Mouse (Mus musculus) c-Kit-positive CD71-positive TER-119-negative erythroid progenitor cells, embryonic 14.5 days (primary cell): ENCODE data around the gene Fam98a.
A peak's percentile ranks its signal among the peaks of the same experiment; 100 is the strongest.

Source experiments
- DNase-seq: peaks from one replicate; pipeline ENCODE4 v3.0.0-alpha.2; 2013; ENCODE audit warnings: low read depth

Fam98a gene

DNA sequence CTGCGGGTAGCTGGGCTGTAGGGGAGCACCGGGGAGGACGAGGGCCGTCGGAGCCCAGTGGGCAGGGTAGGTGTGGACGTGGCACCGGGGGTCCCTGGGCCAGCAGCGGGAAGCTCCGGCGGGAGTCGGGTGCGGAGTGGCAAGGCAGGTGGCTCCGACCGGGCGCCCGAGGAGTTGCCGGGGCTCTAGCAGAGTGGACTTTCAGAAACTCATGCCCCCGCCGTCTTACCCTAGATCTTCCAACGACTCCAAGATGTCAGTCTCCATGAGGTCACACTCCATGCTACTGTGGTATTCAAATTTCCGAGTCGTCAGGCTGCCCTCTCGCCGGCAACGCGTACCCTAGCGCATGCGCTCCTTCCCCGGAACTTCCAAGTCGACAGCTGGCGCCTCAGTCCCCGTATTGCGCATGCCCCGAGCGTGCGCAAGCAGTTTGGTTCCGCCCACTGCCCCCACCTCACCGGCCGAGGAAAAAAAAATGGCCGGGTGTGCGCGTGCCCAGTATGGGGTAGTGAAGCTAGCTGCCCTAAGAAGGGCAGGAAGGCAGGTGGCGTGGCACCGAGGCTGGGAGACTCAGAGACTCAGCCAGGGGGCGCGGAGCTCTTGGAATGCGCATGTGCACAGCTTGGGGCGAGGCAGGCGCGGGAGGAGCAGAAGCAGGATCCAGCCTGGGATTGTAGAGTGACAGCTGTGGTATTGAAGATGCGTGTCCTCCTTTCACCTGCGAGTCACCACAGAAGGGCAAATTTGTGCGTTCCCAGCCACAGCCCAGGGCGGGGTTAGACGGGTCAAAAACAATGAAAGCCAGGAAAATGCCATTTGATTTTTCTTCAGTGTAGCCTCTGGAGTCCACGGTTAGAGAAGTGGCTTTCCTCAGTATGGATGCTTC, at the start of gene Fam98a:
Gene Fam98a (minus strand): TSS at position 435 of the 889 bp plus-strand sequence.
- DNase-seq = peak; percentile 96

DNA sequence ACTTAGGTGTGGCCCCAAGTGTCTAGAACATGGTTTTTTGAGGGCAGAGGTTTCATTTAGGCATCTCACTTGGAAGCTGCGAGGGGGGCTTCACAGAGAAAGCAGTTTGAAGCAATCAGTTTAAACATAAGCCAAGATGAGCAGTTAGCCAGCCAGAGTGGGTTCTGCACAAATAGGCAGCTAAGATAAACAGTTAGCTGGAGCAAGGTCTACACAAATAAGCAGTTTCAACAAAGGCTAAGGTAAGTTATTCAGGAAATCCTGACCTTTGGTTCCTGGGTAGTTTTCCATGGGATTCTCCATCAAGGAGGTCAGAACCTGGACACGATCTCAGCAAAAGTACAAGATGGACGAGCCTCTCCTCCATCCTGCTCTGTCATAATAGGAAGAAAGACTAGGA, 46.9 kb upstream of the Fam98a start:
- no peak for DNase-seq

DNA sequence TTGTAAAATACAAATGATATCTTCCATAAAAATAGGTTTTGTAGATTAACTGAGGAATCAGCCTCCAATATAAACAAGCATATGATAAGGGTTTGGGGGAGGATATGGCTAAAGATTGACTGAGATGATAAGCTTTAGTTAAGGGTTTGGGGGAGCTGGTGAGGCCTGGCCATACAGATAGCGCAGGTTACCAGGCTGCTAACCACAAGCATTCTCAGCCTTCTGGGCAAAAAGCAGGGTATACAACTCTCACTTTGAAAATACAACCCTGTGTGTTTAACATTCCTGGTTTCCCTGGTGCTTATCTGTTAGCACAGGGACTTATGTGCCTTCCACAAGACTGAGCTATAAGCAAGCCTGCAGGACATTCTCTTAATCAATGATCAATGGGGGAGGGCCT, 31.0 kb upstream of the Fam98a start:
- no peak for DNase-seq

DNA sequence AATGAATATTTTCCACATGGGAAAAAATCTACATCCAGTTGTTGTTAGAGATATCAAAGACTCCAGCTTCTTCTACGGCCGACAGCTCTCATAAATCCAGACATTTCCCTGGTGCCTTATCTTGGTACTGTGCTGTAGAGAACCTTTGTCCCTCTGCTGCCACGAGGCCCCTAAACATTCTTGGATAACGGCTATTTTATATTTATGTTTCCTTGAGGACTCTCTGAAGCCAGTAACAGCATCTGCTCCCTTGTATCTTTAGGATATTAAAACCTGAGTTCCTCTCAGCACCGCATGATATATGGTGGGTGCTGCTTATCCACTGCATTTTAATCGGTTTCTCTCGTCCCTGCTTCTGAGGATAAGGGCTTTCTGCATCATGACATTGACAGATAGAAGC, 23.9 kb upstream of the Fam98a start:
- DNase-seq = no peak

DNA sequence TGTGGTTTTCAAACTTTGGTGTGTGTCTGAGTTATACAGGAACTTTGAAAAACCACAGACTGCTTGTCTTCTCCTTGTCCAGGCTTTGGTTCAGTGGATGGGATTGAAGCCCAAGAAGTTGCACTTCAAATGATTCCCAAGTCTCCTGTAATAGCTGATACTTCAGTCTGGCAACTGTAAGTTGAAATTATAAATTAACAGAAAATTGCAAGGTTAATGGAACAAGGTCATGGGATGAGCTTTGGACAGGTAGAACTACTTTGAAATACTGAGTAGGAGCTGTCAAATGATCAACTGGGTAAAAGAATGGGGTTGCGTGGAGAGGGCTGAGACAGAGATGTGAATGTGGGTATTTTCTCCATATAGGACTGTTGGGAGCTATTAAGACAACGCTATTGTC, 6.3 kb upstream of the Fam98a start:
- no peak for DNase-seq

DNA sequence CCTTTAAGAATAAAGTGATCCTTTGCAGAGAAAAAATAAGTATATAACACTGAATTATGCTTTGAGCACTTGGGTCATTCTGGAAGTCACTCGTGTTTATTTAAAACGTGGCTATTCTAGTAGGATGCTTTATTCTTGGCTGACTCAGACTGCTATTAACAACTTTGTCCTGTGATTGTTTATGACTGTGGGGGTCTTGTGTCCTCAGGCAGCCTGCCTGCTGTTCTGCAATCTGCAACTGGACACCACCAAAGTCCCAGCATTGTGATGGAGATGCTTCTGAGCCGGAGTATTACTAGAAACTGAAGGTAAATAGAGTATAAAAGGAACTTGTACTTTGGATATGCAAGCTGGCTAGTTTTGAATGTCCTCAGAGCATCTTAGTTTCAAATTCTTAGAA, 5.3 kb upstream of the Fam98a start:
- DNase-seq = no peak

DNA sequence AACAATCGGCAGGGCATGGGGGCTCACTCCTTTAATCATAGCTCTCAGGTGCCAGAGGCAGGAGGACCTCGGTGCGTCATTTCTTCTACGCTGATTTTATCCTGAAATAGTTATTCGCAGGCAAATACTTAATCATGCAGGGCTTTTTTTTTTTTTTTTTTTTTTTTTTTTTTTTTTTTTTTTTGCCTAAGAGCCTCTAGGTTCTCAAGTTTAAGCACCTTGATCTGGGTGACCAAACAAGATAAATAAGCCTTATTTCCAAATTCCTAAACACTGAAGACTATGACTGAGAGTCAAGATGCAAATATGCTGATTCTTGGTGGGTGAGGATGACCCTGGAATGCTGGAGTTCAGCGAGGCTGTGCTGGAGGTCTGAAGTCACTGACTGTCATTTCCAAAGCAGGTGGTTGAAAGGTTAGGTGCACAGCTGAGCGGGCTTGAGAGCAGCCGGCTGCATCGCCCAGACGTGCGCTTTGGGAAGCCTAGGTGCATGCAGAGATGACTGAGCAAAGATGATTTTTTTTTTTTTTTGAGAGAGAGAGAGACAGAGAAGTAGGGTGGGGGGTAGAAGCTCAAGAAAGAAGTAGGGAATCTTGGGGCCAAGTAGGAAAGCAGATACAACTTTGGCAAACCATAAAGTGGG, 854 bp downstream of the Fam98a start:
- no peak for DNase-seq

DNA sequence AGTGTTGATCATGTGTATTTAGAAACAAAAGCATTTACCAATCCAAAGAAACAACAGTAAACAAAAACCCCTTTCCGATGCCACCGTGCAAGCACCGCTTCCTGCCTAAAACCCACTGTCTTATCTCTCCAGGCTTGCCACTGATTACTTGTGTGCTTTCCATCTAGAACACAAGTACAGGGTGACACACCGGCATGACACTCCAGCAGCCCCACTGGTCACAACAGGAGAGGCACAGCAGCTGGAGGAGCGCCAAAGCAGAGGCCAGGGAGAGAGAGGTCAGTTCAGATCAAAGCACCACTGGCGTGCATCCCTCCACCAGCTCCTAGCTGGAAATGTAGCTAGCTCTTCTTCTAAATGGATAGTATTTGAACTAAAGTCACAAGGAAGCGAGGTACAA, 7.5 kb downstream of the Fam98a start:
- DNase-seq = no peak

DNA sequence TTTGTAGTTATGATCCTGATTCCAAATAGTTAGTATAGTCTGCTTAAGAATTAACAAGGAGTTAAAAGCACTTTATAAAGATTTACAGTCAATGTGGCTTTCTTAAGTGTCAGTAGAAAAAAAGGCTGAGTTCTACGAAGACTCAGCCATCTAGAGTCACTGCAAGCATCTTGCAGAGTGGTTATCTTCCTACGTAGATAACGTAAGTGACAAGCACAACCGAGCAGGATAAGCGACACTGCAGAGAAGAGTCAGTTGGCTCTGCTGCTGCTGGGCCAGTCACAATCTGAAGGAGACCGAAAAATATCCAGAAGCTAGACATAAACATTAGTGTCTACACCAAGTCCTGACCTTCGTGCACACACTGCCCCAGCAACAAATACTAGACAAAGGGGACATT, 8.3 kb downstream of the Fam98a start:
- peak; percentile 32 for DNase-seq

DNA sequence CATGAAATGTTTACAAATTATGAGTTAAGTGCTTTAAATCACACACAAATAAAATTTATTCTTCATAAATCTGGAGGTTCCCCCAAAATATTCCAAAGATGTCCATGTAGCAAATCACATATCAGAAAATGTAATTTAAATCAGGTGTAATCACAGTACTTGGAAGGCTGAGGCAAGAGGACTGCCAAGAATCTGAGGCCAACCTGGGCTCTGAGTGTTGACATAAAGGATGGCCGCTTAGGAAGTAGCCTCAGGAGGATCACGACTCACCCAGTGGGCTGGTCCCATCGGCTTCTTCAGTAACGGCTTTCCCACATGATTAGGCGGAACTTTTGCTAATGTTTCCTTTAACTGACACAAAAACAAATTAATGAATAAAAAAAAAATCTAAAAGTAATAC, 11.9 kb downstream of the Fam98a start:
- DNase-seq = no peak

DNA sequence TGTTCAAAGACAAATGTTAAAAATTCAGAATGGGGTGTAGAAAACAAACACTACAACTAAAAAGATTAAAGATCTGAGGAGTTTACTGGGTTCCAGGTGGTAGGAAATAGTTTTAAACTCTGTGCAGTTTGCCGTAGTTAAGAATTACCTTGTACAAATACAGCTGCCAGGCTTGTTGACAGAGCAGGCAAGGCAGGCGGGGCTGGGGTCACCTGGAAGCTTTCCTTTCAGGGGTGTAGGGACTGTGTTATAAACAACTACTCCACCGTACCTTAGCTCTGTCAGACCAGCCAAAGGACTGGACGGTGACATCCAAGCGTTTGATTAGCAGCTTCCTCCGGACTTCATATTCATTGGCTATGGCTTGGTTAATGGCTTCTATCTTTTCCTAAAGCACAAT, 12.6 kb downstream of the Fam98a start:
- DNase-seq = no peak

DNA sequence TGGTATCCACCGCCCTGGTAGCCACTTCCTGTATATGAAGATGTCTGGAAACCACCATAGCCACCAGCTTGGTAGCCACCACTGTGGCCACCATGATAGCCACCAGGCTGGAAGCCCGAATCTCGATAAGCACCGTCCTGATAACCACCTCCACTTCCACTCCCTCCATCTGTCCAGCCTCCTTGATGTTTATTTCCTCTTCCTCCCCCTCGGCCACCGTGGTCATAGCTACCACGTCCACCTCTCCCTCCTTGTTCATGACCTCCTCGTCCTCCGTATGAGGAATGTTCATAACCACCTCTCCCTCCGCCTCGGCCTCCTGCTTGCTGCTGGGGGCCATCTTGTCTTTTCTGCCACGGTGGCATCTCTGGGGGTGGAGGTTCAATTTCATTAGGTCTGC, 13.3 kb downstream of the Fam98a start:
- no peak for DNase-seq

DNA sequence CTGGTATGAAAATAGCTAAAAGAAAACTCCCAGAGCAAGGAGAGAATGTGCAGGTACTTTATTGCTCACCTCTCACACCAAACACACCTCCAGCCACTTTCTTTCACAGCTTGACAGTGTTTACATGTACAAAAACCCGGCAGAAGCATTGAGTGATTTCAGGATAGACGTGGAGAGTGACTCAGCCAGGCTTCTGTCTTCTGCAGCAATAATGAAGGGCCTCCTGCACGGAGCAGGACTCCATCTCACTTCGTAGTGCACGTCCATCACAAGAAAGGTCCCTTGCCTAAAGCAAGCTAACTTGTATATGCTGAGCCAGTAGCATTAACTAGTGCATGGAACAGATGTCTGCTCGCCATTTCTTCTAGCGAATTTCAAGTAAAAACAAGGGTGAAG, 14.7 kb downstream of the Fam98a start:
- no peak for DNase-seq

DNA sequence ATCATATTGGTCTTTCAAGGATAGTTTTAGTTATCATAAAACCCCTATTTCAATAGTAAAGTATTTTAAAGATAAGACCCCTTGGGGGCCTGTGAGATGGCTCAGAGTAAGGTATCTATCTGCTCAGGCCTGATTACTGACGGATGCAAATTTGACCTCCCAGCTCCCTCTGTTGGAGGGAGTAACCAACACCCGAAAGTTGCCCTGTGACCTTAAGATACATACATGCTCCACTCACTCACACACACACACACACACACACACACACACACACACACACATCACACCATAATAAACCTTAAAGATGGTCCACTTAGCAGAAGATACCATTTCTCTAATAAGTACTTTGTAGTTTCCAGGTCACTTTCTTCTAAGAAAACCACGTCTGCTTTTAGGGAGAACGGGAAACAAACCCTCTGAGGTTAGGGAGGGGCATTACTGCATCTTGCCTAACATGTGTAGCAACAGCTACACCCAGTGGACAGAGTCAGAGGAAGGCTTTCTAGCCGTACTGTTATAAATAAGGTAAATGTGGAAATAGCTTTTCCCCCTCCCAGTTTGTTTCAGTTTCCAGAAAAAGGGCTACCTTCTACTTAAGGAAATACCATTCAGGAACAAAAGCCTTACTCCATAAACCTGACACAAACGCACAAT, 15.2 kb downstream of the Fam98a start:
- DNase-seq = peak; percentile 25

DNA sequence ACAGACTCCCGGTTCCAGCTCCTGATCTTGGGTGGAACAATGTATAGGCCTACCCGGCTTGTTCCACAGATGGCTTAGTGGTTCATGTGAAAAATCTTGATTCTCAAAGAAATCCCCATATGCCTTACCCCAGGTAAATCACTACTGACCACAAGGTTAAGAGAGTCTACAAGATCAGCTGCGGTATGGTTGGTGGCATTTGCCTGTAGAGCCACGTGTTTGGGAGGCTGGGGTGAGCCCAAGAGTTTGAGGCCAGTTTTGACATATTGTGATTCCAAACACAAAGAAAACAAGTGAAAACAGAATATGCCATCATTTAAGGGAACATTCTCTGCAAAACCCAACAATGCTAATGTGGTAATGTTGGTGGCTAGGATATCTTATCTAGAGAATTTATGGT, 16.1 kb downstream of the Fam98a start:
- DNase-seq = no peak

DNA sequence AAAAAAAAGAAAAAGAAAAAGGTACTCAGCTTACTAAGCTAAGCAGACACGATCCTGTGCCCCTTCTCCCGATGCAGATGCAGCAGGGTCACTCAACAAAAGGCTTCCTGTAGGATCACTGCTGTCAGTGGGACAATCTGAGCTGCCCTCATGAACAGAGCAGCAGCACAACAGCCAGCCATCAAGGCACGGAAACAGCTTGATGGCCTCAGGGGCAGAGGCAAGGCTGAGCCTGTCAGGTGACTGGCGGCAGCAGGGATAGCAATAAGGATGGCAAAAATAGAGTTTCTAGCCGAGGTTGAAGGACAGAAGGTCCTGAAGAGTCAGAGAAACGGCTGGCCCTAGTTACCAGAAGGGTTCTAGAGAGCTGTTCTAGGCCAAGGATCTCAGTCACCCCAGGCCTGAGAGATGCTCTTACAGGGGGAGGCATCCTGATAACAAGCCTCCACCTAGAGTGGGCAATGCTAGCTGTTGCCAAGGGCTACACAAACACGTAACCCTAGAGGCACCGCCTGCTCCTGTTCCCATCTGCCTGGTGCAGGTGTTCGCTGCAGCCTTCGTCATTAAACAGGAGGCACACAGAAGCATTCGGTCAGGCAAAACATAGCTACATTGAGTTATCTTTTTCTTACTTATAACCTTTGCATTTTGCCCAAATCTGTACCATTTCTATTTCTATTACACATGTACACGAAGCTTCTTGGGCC, 17.3 kb downstream of the Fam98a start:
- no peak for DNase-seq

DNA sequence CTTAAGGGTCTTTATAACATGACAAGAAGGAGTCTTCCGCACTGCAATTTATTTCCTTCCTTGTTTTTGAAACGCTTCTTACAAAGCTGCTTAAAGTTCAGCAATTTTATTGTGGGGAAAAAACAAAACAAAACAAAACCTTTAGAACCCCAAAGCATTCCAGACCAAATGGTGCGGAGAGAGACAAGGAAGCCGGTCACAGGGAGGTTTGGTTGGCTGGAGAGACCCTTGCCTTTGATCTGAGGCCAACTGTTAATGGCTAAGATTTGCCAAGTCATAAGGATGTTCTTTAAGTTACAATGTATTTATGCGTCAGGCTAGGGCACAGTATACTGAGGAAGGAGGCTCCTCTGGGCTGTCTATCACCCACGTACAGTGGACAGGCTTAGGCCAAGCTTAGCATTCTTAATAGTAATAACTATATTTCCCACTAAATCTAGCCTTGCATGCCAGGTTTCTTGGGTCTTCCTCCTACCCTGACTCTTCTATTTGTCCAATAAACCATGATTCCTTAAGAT, 19.2 kb downstream of the Fam98a start:
- DNase-seq = no peak

DNA sequence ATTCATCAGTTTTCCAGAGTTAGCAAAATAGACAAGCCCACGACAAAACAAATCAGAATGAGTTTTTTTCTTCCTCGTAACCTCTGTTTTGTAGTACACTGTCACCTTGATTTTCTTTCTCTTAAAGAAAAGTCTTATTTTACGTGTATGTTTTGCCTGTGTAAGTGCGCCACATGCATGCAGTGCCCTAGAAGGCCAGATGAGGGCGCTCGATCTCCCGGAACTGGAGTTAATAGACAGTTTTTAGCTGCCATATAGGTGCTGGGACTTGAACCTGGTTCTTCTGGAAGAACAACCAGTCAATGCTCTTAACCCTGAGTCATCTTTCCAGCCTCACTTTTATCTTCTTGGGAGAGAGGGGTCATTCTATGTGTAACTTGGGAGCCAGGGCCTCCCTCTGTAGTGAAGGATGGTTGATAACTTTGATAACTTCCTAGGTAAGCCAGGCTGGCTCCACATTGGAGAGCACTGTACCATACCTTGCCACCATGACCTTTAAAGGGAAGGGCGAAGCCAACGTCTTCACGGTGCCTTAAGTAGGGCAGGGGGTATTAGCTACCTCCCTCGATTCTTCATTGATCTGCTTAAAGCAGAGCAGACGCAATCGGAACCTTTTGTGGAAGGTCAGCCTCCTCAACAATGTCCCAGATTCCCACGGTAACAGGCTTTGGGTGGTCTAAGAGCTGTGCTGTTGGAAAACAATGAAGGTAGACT, 22.4 kb downstream of the Fam98a start:
- no peak for DNase-seq

DNA sequence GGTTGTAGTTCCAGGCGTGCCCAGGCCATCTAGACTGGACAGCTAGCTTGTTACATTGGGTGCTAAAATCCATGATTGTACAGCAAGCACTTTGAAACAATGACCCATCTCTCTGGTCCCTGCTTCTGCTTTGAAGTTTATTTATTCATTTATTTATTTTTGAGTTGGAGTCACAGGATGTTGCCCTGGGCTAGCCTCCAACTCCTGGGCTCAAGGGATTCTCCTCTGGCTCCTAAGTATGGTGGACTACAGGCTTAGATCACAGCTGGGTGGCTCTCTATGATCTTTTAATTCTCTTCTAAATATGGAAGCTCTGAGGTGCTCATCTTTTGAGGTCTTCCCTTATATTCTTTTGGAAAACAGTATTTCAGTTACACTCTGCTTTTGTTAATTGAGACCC, 25.3 kb downstream of the Fam98a start:
- no peak for DNase-seq

DNA sequence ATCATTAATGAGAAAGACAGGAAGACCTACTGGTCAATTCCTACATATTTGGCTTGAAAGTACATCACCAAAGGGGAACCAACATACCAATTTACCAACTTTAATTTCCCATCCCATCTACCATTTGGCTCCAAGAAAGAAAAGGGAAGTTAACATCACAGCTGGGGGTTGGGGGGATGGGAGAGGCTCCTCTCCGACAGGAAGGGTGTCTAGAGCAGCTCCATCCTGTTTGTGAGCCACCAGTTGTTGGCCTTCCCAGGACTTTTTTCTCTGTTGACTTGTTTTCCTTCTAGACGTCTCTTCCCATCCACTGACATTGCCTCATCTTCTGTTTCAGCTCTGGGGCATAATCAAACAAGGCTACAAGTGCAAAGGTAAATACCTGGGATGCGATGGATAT, 27.9 kb downstream of the Fam98a start:
- DNase-seq = no peak

DNA sequence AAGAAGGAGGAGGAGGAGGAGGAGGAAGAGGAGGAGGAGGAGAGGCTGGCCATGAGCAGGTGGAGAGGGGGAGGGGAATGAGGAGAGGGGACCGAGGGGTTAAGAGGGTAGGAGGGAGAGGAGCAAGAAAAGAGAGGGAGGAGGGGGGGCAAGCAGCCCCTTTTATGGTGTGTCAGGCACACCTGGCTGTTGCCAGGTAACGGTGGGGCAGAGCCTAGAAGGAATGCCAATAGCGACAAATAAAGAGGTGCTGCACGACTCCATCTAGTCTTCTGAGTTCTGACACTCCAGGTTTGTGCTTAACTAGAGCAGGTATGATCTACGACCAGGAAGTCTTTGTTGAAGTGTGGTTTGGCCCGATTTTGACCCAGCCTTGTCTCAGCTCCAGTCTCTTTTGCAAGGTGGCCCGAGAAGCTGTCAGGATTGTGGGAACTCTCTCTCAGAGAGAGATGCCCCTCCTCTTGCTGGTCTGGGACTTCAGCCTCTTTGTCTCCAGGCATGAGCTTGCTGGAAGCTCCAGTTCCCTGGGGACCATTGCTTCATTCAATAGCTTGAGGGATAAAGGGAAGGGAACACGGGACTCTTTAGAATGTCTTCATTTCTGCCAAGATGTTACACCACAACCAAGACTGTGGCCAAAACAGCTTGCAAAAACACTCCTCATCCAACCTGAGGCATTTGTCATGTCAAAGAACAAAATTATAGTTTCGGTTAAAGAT, 29.2 kb downstream of the Fam98a start:
- no peak for DNase-seq
